Mouse (Mus musculus): Measurements from ENCODE around the gene Gbgt1. TPM values are rescaled to one million over a fixed set of nuclear protein-coding genes. Genes with fewer than 3 reads are reported as not detected.
"Not testable (repeated sequence)": the region's sequence is repeated elsewhere in the genome, so short reads cannot be mapped to it uniquely, and the experiment has no call there.

Gbgt1 gene
- polyA plus RNA-seq, 1 experiment from 2014 or later: 1.2 TPM

DNA sequence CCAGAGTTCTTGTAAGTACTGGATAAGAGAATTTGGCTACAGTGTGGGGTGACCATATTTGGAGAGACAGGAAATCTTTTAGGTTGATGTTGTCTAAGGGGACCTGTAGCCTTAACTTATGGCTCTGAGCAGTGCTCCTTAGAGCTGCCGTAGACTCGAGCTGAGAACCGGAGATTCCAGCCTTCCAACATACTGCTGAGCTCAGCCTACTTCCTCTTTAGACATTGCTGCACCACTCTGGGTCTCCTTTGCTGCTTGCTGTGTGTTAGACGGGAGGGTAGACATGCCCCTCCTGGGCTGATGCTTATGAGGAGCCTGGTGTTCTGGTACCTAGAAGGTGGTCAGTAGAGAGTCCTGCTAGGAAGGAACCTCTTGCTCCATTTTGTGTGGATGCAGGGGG, 1.7 kb downstream of the Gbgt1 start:
- ATAC-seq (no peak), DNase-seq (ENCODE audit: low spot score) (no peak)
- Histone ChIP-seq H3K4me3 (ENCODE audit: low read depth, low read length) (no peak overlapping the region), H3K9ac (replicated peaks; ENCODE audit: low read depth) (no peak overlapping the region), H3K27ac (ENCODE audit: low read length) (no peak overlapping the region), H3K4me1 (ENCODE audit: insufficient read depth, low read depth, low read length) (no peaks in the 10 kb centered on the region), H3K9me3 (ENCODE audit: low read length) (no peaks in the 10 kb centered on the region), H3K27me3 (replicated peaks; ENCODE audit: insufficient read depth, low read length) (no peaks in the 10 kb centered on the region), H3K4me2 (replicated peaks; ENCODE audit: low read depth, low read length) (no peak overlapping the region), H3K36me3 (ENCODE audit: insufficient read depth, low read length) (no peaks in the 10 kb centered on the region)
- TF ChIP-seq CTCF (IDR thresholded peaks at IDR 0.05) (no peak), EP300 (IDR thresholded peaks at IDR 0.05) (no peak)
- WGBS: 71% methylated on average over 4 of the region's 4 CpGs

DNA sequence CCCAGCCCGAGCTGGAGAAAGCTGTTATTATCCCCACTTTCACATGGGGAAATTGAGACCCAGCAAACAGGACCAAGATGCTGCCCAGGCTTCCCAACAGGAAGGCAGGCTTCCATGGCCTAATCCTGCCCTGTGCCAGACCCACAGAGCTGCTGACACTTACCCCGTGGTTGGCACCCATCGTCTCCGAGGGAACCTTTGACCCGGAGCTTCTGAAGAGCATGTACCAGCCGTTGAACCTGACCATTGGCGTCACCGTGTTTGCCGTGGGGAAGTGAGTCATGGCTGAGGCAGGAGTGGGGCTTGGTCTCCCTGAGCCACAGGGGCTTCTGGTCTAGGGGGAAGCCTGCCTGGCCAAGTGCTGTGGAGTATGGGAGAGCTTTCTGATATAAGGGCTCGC, 6.3 kb downstream of the Gbgt1 start:
- Histone ChIP-seq H3K9me3 (ENCODE audit: low read length) (no peaks in the 10 kb centered on the region), H3K4me2 (replicated peaks; ENCODE audit: low read depth, low read length) (no peak overlapping the region), H3K27ac (ENCODE audit: low read length) (no peak overlapping the region), H3K36me3 (ENCODE audit: insufficient read depth, low read length) (no peaks in the 10 kb centered on the region), H3K27me3 (replicated peaks; ENCODE audit: insufficient read depth, low read length) (no peaks in the 10 kb centered on the region), H3K4me1 (ENCODE audit: insufficient read depth, low read depth, low read length) (no peaks in the 10 kb centered on the region), H3K4me3 (ENCODE audit: low read depth, low read length) (no peak overlapping the region), H3K9ac (replicated peaks; ENCODE audit: low read depth) (no peak overlapping the region)
- WGBS: 67% methylated on average over 10 of the region's 10 CpGs
- DNase-seq (ENCODE audit: low spot score) (no peak), ATAC-seq (no peak)
- TF ChIP-seq EP300 (IDR thresholded peaks at IDR 0.05) (no peak), CTCF (IDR thresholded peaks at IDR 0.05) (no peak)

DNA sequence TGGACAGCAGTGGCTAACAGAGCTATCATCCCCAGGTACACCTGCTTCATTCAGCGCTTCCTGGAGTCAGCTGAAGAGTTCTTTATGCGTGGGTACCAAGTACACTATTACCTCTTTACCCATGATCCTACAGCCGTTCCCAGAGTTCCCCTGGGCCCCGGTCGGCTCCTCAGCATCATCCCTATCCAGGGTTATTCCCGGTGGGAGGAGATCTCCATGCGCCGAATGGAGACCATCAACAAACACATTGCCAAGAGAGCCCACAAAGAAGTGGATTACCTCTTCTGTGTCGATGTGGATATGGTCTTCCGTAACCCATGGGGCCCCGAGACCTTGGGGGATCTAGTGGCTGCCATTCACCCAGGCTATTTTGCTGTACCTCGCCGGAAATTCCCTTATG, 8.0 kb downstream of the Gbgt1 start:
- DNase-seq (ENCODE audit: low spot score) (no peak), ATAC-seq (no peak)
- no peak overlapping the region for H3K4me3 ChIP-seq (ENCODE audit: low read depth, low read length)
- H3K27me3 ChIP-seq (replicated peaks; ENCODE audit: insufficient read depth, low read length): no peaks in the 10 kb centered on the region
- 87% methylated on average over 13 of the region's 13 CpGs for WGBS
- no peak overlapping the region for H3K9ac ChIP-seq (replicated peaks; ENCODE audit: low read depth)
- no peaks in the 10 kb centered on the region for H3K4me1 ChIP-seq (ENCODE audit: insufficient read depth, low read depth, low read length)
- H3K9me3 ChIP-seq (ENCODE audit: low read length): no peaks in the 10 kb centered on the region
- H3K4me2 ChIP-seq (replicated peaks; ENCODE audit: low read depth, low read length): no peak overlapping the region
- TF ChIP-seq EP300 (IDR thresholded peaks at IDR 0.05): no peak
- TF ChIP-seq CTCF (IDR thresholded peaks at IDR 0.05): no peak
- H3K27ac ChIP-seq (ENCODE audit: low read length): no peak overlapping the region
- no peaks in the 10 kb centered on the region for H3K36me3 ChIP-seq (ENCODE audit: insufficient read depth, low read length)

DNA sequence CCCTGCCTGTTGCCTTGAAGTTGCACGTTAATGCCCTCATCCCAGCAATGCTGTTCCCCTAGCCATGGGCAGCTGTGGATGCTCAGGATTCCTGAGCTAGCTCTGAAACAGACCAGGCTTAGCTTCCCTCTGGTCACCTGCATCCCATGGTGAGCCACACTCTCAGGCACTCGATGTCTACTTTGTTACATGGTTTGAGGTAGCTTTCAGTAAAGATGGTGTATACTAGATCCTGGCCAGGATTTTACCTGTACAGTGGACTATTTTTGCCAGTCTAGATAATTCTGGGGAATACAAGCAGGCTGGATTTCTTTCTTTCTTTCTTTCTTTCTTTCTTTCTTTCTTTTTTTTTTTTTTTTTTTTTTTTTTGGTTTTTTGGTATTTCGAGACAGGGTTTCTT, 9.1 kb downstream of the Gbgt1 start, which contains the start of gene Gm10134:
Gene Gm10134 (plus strand): TSS at position 301 of the 400 bp plus-strand sequence.
- H3K4me1 ChIP-seq (ENCODE audit: insufficient read depth, low read depth, low read length): no peaks in the 10 kb centered on the region
- H3K36me3 ChIP-seq (ENCODE audit: insufficient read depth, low read length): no peaks in the 10 kb centered on the region
- no peak within 1 kb of the TSS for H3K4me3 ChIP-seq (ENCODE audit: low read depth, low read length)
- no peak within 1 kb of the TSS for H3K9ac ChIP-seq (replicated peaks; ENCODE audit: low read depth)
- DNase-seq (ENCODE audit: low spot score): no peak
- no peaks in the 10 kb centered on the region for H3K9me3 ChIP-seq (ENCODE audit: low read length)
- H3K27ac ChIP-seq (ENCODE audit: low read length): no peak within 1 kb of the TSS
- H3K4me2 ChIP-seq (replicated peaks; ENCODE audit: low read depth, low read length): no peak within 1 kb of the TSS
- H3K27me3 ChIP-seq (replicated peaks; ENCODE audit: insufficient read depth, low read length): no peaks in the 10 kb centered on the region
- no peak for ATAC-seq
- no peak for TF ChIP-seq EP300 (IDR thresholded peaks at IDR 0.05)
- TF ChIP-seq CTCF (IDR thresholded peaks at IDR 0.05): no peak
- WGBS: 55% methylated on average over 3 of the region's 3 CpGs

DNA sequence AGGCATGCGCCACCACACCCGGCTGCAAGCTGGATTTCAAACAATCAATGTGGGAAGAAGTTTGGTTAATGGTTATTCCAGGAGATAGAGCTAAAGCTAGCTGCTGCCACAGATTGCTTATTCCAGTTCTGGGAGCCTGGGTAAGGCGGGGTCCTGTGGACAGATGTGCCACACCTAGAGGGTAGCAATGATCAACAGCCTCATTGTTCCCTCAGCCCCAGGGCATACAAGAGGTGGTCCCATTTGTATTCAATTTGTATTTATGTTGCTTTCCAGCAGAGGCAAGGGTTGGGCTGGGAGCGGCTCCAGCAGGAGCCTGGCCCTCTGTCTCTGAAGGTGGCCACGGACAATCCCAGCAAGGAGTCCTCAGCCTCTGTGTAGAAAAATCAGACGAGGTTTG, 9.6 kb downstream of the Gbgt1 start:
- WGBS: 81% methylated on average over 6 of the region's 6 CpGs
- no peaks in the 10 kb centered on the region for H3K9me3 ChIP-seq (ENCODE audit: low read length)
- no peaks in the 10 kb centered on the region for H3K4me1 ChIP-seq (ENCODE audit: insufficient read depth, low read depth, low read length)
- no peak overlapping the region for H3K27ac ChIP-seq (ENCODE audit: low read length)
- TF ChIP-seq CTCF (IDR thresholded peaks at IDR 0.05) (no peak), EP300 (IDR thresholded peaks at IDR 0.05) (no peak)
- H3K4me2 ChIP-seq (replicated peaks; ENCODE audit: low read depth, low read length): no peak overlapping the region
- no peak for DNase-seq (ENCODE audit: low spot score)
- no peak overlapping the region for H3K4me3 ChIP-seq (ENCODE audit: low read depth, low read length)
- no peak overlapping the region for H3K9ac ChIP-seq (replicated peaks; ENCODE audit: low read depth)
- H3K36me3 ChIP-seq (ENCODE audit: insufficient read depth, low read length): no peaks in the 10 kb centered on the region
- ATAC-seq: no peak
- H3K27me3 ChIP-seq (replicated peaks; ENCODE audit: insufficient read depth, low read length): no peaks in the 10 kb centered on the region

DNA sequence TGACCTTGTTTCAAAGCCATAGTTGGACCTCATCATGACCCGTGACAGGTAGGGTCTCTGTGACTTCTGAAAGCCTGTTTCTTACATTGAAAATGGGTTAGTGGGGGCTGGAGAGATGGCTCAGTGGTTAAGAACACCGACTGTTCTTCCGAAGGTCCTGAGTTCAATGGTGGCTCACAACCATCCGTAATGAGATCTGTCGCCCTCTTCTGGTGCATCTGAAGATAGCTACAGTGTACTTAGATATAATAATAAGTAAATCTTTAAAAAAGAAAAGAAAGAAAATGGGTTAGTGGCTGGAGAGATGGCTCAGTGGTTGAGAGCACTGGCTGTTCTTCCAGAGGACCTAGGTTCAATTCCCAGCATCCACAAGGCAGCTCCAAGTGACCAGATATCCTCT, 14.9 kb downstream of the Gbgt1 start:
- not testable (repeated sequence) for H3K9ac ChIP-seq (replicated peaks; ENCODE audit: low read depth); H3K9me3 ChIP-seq (ENCODE audit: low read length); H3K4me3 ChIP-seq (ENCODE audit: low read depth, low read length); H3K36me3 ChIP-seq (ENCODE audit: insufficient read depth, low read length); DNase-seq (ENCODE audit: low spot score); H3K27me3 ChIP-seq (replicated peaks; ENCODE audit: insufficient read depth, low read length); ATAC-seq; H3K4me2 ChIP-seq (replicated peaks; ENCODE audit: low read depth, low read length); H3K27ac ChIP-seq (ENCODE audit: low read length)
- peak; percentile 59 for TF ChIP-seq CTCF (IDR thresholded peaks at IDR 0.05)
- H3K4me1 ChIP-seq (ENCODE audit: insufficient read depth, low read depth, low read length): peaks cover 11% of the 10 kb centered on the region; the same call in 1 of the 2 replicates
- WGBS: 49% methylated on average over 5 of the region's 5 CpGs

DNA sequence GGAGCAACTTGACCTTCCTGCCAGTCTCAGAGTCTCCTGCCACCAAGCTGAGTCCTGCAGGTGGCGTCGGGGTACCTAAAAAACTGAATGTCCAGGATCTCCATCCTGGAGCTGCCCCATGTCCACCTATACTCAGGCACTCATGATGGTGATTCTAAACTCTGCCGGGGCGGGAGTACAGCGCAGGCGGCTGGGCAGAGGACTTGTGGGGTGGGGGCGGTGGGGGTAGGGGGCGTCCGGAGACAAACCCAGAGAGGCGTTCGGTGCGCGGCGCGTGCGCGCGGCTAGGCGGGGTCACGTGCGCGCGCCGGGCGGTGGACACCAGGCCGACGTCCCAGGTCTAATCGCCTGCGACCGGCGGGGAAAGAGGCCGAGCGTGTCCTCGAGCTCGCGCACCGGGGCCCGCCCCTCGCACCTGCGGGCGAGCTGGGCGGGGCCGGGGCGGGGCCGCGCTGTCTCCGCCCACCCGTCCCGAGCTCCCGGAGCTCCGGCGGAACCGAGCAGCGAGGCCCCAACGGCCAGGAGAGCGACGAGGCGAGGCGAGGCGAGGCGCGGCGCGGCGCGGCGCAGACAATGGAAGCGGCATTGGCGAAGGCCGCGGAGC, 16.2 kb downstream of the Gbgt1 start, which contains the start of gene Ralgds:
Gene Ralgds (plus strand): TSS at position 328 of the 604 bp plus-strand sequence.
- DNase-seq (ENCODE audit: low spot score) (peak; percentile 83), ATAC-seq (peak; percentile 74)
- peaks cover 16% of the 10 kb centered on the region; the same call in 1 of the 2 replicates for H3K4me1 ChIP-seq (ENCODE audit: insufficient read depth, low read depth, low read length)
- peak; percentile 47 for TF ChIP-seq CTCF (IDR thresholded peaks at IDR 0.05)
- TF ChIP-seq EP300 (IDR thresholded peaks at IDR 0.05): no peak
- no peaks in the 10 kb centered on the region for H3K9me3 ChIP-seq (ENCODE audit: low read length)
- H3K27ac ChIP-seq (ENCODE audit: low read length): peak within 1 kb of the TSS; percentile 78
- WGBS: 0% methylated on average over 27 of the region's 71 CpGs
- H3K36me3 ChIP-seq (ENCODE audit: insufficient read depth, low read length): no peaks in the 10 kb centered on the region
- H3K4me3 ChIP-seq (ENCODE audit: low read depth, low read length): peak within 1 kb of the TSS; percentile 52
- H3K9ac ChIP-seq (replicated peaks; ENCODE audit: low read depth): peak within 1 kb of the TSS; percentile 52
- peak within 1 kb of the TSS; percentile 93 for H3K4me2 ChIP-seq (replicated peaks; ENCODE audit: low read depth, low read length)
- H3K27me3 ChIP-seq (replicated peaks; ENCODE audit: insufficient read depth, low read length): no peaks in the 10 kb centered on the region

All from lung, postnatal 0 days (tissue).